Mouse (Mus musculus): ENCODE results near the gene Ifi208. TPM values are rescaled to one million over a fixed set of nuclear protein-coding genes. Genes with fewer than 3 reads are reported as not detected.
"Not testable (repeated sequence)": the region's sequence is repeated elsewhere in the genome, so short reads cannot be mapped to it uniquely, and the experiment has no call there.

The Ifi208 gene
- polyA plus RNA-seq, 1 experiment from 2014 or later, result 0.14 TPM

- Histone ChIP-seq H3K27ac (ENCODE audit: low read length) (no peak overlapping the region), H3K9ac (ENCODE audit: low read length) (no peak overlapping the region), H3K4me1 (ENCODE audit: control insufficient read depth, insufficient read depth, low read length) (no peaks in the 10 kb centered on the region), H3K36me3 (ENCODE audit: control insufficient read depth, insufficient read depth, low read length) (no peaks in the 10 kb centered on the region), H3K4me2 (ENCODE audit: low read depth, low read length) (no peak overlapping the region), H3K27me3 (ENCODE audit: control insufficient read depth, insufficient read depth, low read length) (no peaks in the 10 kb centered on the region), H3K9me3 (replicated peaks; ENCODE audit: control insufficient read depth, low read length) (no peaks in the 10 kb centered on the region), H3K4me3 (replicated peaks; ENCODE audit: low read length) (no peak overlapping the region)
- ATAC-seq (ENCODE audit: insufficient read depth, low FRiP score), result no peak
- 14% methylated on average over 7 of the region's 7 CpGs for WGBS
These were observed 59.7 kb downstream of the Ifi208 start for GRCm38 (mm10) chr1:173733219-173733618.

DNA sequence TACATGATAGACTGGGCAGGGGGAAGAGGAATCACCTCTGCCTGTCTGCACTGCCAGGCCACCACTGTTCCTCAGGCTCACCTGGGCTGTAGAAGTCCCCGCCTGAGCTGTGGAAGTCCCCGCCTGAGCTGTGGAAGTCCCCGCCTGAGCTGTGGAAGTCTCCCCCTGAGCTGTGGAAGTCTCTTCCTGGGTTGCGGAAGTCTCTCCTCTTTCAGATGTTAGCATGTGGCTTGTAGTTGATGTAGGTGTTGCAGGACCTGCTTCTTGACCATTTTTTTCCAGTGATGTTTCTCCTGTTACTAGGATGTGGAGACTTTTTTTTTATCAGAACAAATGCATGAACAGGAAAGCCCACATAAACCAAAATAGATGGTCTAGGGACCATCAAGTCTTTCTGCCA lies 61.5 kb downstream of the Ifi208 start:
- H3K4me3 ChIP-seq (replicated peaks; ENCODE audit: low read length); H3K27ac ChIP-seq (ENCODE audit: low read length); H3K9ac ChIP-seq (ENCODE audit: low read length); H3K4me2 ChIP-seq (ENCODE audit: low read depth, low read length); H3K4me1 ChIP-seq (ENCODE audit: control insufficient read depth, insufficient read depth, low read length); H3K9me3 ChIP-seq (replicated peaks; ENCODE audit: control insufficient read depth, low read length); ATAC-seq (ENCODE audit: insufficient read depth, low FRiP score); H3K27me3 ChIP-seq (ENCODE audit: control insufficient read depth, insufficient read depth, low read length); H3K36me3 ChIP-seq (ENCODE audit: control insufficient read depth, insufficient read depth, low read length): not testable (repeated sequence)
- WGBS, result 84% methylated on average over 4 of the region's 4 CpGs

- no peak overlapping the region for H3K9ac ChIP-seq (ENCODE audit: low read length)
- no peak overlapping the region for H3K4me3 ChIP-seq (replicated peaks; ENCODE audit: low read length)
- no peaks in the 10 kb centered on the region for H3K4me1 ChIP-seq (ENCODE audit: control insufficient read depth, insufficient read depth, low read length)
- WGBS, result 56% methylated on average over 2 of the region's 2 CpGs
- no peak overlapping the region for H3K27ac ChIP-seq (ENCODE audit: low read length)
- ATAC-seq (ENCODE audit: insufficient read depth, low FRiP score), result no peak
- H3K4me2 ChIP-seq (ENCODE audit: low read depth, low read length), result no peak overlapping the region
- H3K9me3 ChIP-seq (replicated peaks; ENCODE audit: control insufficient read depth, low read length), result no peaks in the 10 kb centered on the region
- no peaks in the 10 kb centered on the region for H3K36me3 ChIP-seq (ENCODE audit: control insufficient read depth, insufficient read depth, low read length)
- H3K27me3 ChIP-seq (ENCODE audit: control insufficient read depth, insufficient read depth, low read length), result no peaks in the 10 kb centered on the region
These were observed 63.5 kb downstream of the Ifi208 start for GRCm38 (mm10) chr1:173736986-173737385.

DNA sequence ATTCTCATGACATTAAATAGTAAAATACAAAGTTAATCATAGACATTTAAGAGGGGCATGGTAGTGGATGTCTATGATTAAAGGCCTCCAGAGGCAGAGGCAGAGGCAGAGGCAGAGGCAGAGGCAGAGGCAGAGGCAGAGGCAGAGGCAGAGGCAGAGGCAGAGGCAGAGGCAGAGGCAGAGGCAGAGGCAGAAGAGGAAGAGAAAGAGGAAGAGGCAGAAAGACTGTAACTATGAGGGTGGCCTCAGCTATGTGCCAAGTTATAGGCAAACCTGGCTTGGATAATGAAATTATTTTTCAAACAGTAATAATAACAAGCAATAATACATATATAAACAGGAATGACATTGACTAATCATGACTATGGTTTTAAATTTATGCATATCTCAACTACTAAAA lies 67.1 kb downstream of the Ifi208 start:
- Histone ChIP-seq H3K4me1 (ENCODE audit: control insufficient read depth, insufficient read depth, low read length) (no peaks in the 10 kb centered on the region), H3K9me3 (replicated peaks; ENCODE audit: control insufficient read depth, low read length) (no peaks in the 10 kb centered on the region), H3K4me3 (replicated peaks; ENCODE audit: low read length) (no peak overlapping the region), H3K36me3 (ENCODE audit: control insufficient read depth, insufficient read depth, low read length) (no peaks in the 10 kb centered on the region), H3K9ac (ENCODE audit: low read length) (no peak overlapping the region), H3K4me2 (ENCODE audit: low read depth, low read length) (no peak overlapping the region), H3K27me3 (ENCODE audit: control insufficient read depth, insufficient read depth, low read length) (no peaks in the 10 kb centered on the region), H3K27ac (ENCODE audit: low read length) (no peak overlapping the region)
- no peak for ATAC-seq (ENCODE audit: insufficient read depth, low FRiP score)

DNA sequence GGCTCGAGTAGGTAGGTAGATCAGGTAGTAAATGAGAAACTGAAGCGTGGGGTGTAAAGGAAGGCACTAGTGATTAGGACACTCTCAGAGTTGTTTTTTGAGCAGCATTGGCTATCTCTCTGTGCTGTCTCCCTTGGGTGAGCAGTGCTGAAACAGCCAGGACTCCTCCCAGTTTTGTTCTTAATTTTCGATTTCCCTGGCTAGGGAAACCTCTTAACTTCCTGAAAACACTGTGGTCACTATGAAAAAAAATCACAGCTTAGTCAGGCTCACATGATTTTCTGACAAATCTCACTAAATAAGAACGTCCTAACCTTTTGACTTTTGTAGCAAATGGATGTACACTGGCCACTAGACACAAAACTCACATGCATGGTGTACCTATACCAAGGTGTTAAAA lies 68.2 kb downstream of the Ifi208 start, which contains the start of gene Ifi207:
Gene Ifi207, minus strand, starts transcription at position 92 of the 400 bp plus-strand sequence.
- H3K27ac ChIP-seq (ENCODE audit: low read length), result no peak within 1 kb of the TSS
- H3K4me2 ChIP-seq (ENCODE audit: low read depth, low read length), result no peak within 1 kb of the TSS
- no peaks in the 10 kb centered on the region for H3K9me3 ChIP-seq (replicated peaks; ENCODE audit: control insufficient read depth, low read length)
- no peak for ATAC-seq (ENCODE audit: insufficient read depth, low FRiP score)
- 68% methylated on average over 4 of the region's 4 CpGs for WGBS
- H3K4me3 ChIP-seq (replicated peaks; ENCODE audit: low read length), result 0 out of 2 replicates have a peak within 1 kb of the TSS, but pooled peaks have one; percentile 5
- no peaks in the 10 kb centered on the region for H3K27me3 ChIP-seq (ENCODE audit: control insufficient read depth, insufficient read depth, low read length)
- H3K36me3 ChIP-seq (ENCODE audit: control insufficient read depth, insufficient read depth, low read length), result no peaks in the 10 kb centered on the region
- H3K4me1 ChIP-seq (ENCODE audit: control insufficient read depth, insufficient read depth, low read length), result no peaks in the 10 kb centered on the region
- H3K9ac ChIP-seq (ENCODE audit: low read length), result no peak within 1 kb of the TSS

- WGBS, result 66% methylated on average over 1 of the region's 1 CpGs
- H3K4me2 ChIP-seq (ENCODE audit: low read depth, low read length), result no peak overlapping the region
- ATAC-seq (ENCODE audit: insufficient read depth, low FRiP score), result no peak
- H3K27me3 ChIP-seq (ENCODE audit: control insufficient read depth, insufficient read depth, low read length), result no peaks in the 10 kb centered on the region
- no peak overlapping the region for H3K4me3 ChIP-seq (replicated peaks; ENCODE audit: low read length)
- H3K4me1 ChIP-seq (ENCODE audit: control insufficient read depth, insufficient read depth, low read length), result no peaks in the 10 kb centered on the region
- H3K9ac ChIP-seq (ENCODE audit: low read length), result no peak overlapping the region
- H3K36me3 ChIP-seq (ENCODE audit: control insufficient read depth, insufficient read depth, low read length), result no peaks in the 10 kb centered on the region
- no peaks in the 10 kb centered on the region for H3K9me3 ChIP-seq (replicated peaks; ENCODE audit: control insufficient read depth, low read length)
- H3K27ac ChIP-seq (ENCODE audit: low read length), result no peak overlapping the region
These were observed 68.8 kb downstream of the Ifi208 start for GRCm38 (mm10) chr1:173742262-173742661.

Small RNA genes within 50 kb of the gene (microRNA-seq; reads per million reads assigned to microRNA genes)
- not detected for gene Gm44339

Other genes with a start within 250 kb of the Ifi208 start
- gene Ifi206, start 182.6 kb upstream of the Ifi208 start, polyA plus RNA-seq (2015; fragmentation: Nextera tagmentation; extraction: Ambion mirVana), result 0.08 and 0.27 TPM in 2 replicates
- not detected in 2 replicates for gene Ifi214, start 137.7 kb upstream of the Ifi208 start, polyA plus RNA-seq (2015; fragmentation: Nextera tagmentation; extraction: Ambion mirVana)
- 0.36 TPM in 1 of 2 replicates, not detected in the other for gene Ifi213, start 74.4 kb upstream of the Ifi208 start, polyA plus RNA-seq (2015; fragmentation: Nextera tagmentation; extraction: Ambion mirVana)
- 0.80 and 1.4 TPM in 2 replicates for gene Ifi209, start 42.8 kb upstream of the Ifi208 start, polyA plus RNA-seq (2015; fragmentation: Nextera tagmentation; extraction: Ambion mirVana)
- gene Ifi207, start 68.1 kb downstream of the Ifi208 start, polyA plus RNA-seq (2015; fragmentation: Nextera tagmentation; extraction: Ambion mirVana), result 1.1 and 1.4 TPM in 2 replicates
- gene Ifi204, start 93.3 kb downstream of the Ifi208 start, polyA plus RNA-seq (2015; fragmentation: Nextera tagmentation; extraction: Ambion mirVana), result 4.7 and 4.8 TPM in 2 replicates
- gene Ifi211, start 239.4 kb downstream of the Ifi208 start, polyA plus RNA-seq (2015; fragmentation: Nextera tagmentation; extraction: Ambion mirVana), result 1.1 and 1.5 TPM in 2 replicates